Mouse (Mus musculus): Measurements from ENCODE around the gene Gtsf1. TPM values are rescaled to one million over a fixed set of nuclear protein-coding genes. Genes with fewer than 3 reads are reported as not detected.
A peak's percentile ranks its signal among the peaks of the same experiment; 100 is the strongest.

Gene Gtsf1
- total RNA-seq, 1 experiment from 2014 or later: not detected

DNA sequence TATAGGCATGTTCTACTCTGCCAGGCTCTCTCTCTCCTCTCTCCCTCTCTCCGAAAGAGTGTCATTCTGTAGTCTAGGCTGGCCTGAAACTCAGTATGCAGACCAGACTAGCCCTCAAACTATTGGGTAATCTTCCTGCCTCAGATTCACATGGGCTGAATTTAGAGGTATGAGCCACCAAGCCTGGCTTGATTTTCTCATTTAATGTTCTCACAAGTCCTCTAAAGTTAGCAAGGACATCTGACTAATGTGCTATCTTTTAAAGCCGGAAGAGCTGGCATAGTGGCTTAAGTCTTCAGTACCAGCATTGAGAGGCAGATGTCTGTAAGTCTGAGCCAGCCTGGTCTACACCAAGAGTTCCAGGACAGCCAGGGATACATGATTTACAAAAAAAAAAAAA, 48.2 kb downstream of the Gtsf1 start:
- no peak for ATAC-seq (replicated peaks; ENCODE audit: insufficient number of reproducible peaks, low FRiP score, low TSS enrichment, poor library complexity, severe bottlenecking)

DNA sequence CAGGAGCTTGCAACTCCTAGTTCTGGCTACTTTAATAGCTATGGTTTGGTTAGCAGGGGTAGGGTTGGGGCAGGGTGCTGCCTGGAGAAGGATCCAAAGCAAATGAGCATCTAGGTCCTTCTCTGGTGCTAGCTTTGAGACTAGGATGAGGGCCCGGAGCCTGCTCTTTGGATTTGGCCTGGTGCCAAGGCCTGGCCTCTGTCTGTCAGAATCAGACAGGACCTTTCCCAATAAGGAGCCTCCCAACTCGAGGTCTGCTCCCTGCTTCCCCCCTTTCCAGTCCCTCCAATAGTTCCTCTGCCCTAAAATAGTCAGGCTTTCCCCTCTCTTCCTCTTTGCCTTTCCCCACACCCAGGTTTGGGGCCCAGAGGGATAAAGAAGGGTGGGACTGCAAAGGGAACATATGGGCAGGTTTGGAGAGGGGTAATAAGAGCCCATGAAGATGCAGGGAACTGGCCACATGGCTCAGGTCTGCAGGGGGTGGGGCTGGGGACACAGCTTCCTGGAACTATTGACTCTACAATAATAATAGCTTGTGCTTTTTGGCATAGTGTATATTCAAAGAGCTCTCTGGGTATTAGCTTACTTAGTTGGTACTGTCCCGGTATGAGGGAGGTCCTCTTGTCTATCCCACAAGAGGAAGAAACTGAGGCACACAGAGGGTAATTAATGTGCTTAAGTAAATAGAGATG, 51.5 kb downstream of the Gtsf1 start:
- ATAC-seq (replicated peaks; ENCODE audit: insufficient number of reproducible peaks, low FRiP score, low TSS enrichment, poor library complexity, severe bottlenecking): no peak

DNA sequence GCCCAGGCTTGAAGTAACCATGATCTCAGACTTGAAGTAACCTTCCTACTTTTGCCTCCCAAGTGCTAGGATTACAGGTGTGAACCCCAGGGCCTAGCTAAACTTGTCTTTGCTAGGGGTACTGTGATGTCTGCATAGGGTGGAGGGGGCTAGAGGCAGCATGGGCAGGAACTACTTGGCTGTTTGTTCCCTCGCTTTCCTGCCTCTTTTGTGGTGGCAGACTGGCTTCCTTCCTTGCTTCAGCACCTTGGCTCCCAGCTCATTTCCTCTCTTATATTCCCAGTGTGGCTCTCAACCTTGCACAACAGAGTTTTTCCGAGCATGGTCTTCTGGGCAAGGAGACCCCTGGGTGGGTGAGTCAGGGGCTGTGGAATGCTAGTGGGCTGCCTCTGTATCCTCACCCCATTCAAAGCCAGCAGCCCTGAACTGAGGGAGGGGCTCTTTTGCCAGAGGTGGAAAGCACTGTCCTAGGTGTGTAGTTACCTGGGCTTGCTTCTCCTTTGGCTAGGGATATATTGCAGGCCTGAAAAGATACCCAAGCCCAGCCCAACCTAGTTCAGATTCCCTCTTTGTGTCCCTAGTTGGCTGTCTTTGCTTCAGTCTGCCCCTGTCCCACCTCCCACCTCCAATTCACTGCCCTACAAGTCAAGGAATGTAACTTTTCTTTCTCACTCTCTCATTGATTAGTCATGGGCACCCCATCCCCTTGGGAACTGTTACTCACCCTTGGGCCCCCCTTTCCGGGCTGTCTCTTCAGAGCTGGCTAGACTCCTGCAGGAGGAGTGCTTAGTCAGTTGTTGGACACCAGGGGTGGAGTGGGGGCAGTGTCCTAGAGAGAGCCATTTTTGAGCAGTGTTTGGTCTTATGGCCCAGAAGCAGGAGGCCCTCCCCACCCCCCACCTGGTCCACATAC, 52.3 kb downstream of the Gtsf1 start:
- ATAC-seq (replicated peaks; ENCODE audit: insufficient number of reproducible peaks, low FRiP score, low TSS enrichment, poor library complexity, severe bottlenecking): no peak

DNA sequence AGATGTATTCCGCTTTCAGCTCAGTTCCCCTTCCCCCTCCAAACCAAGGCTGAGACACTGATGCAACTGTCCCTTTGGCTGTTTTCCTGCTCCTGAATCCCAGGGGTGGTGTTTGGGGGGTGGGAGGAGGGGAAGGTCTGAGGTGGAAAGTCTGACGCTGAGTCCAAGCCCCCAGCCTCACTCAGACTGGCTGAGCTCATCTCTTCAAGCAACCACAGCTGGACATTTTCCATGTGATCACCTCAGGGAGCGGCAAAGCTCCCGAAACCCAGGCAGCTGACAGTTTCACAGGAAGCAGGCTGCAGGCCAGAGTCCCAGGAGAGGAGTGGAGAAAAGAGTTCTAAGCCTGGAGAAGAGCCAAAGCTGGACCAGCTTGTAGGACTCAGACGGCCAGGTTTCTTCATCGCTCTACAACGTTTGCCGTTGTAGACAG, 53.4 kb downstream of the Gtsf1 start:
- no peak for ATAC-seq (replicated peaks; ENCODE audit: insufficient number of reproducible peaks, low FRiP score, low TSS enrichment, poor library complexity, severe bottlenecking)

DNA sequence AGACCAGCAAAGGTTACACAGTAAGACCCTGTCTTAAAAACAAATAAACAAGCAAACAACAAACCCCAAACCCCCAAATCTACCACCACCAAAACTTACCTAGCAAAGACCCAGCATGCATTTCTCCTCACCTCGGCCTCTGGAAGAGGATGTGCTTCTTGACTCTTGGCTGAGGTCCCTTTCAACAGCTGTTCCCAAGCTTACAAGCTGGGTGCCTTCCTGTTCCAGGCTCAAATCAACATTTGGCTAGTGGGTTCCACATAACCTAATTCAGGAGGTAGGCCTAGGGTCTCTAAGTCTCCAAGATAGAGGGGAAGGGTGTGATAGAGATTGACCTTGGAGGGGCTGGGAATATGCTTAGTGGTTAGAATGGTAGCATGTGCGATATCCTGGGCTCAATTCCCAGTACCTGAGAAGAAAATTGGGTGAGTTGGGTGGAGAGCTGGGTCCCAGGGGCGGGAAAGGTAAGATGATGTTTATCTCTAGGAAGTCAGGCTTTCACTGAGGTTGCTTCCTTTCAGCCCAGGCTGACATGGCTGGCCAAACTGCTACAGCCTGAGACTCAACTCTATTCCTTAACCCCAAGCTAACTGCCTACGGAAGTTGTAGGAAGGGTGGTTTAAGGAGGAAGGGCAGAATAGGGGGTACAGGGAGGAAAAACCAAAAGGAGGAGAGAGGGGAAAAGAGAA, 55.0 kb downstream of the Gtsf1 start:
- ATAC-seq (replicated peaks; ENCODE audit: insufficient number of reproducible peaks, low FRiP score, low TSS enrichment, poor library complexity, severe bottlenecking): no peak

DNA sequence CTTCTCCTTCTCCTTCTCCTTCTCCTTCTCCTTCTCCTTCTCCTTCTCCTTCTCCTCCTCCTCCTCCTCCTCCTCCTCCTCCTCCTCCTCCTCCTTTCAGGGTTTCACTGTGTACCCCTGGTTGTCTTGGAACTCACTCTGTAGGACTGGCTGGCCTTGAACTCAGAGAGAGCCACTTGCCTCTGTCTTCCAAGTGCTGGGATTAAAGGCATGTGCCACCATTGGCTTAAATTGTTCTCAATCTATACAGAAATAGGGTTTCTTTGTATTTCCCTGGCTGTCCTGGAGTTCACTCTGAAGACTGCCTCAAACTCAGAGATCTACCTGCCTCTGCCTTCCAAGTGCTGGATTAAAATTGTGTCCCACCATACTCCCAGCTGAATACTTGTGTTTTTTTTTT, 57.8 kb downstream of the Gtsf1 start:
- ATAC-seq (replicated peaks; ENCODE audit: insufficient number of reproducible peaks, low FRiP score, low TSS enrichment, poor library complexity, severe bottlenecking): no peak

DNA sequence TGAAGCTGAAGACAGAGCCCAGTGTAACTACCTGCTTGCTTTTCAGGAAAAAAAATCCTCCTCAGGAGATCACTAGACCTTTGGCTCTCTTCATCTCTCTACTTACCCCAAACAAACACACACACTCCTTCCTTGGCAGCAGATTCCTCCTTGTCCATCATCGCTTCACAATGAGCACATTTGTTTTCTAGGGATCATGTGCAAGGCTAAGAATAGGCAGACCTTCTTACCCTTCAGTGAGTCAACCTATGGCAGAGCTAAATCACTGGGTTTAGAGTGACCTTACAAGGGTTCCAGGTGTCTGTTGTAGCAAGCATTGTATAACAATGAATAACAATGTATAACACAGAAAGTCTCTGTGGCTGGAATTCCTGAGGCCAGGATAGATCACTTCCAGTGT, 58.5 kb downstream of the Gtsf1 start:
- no peak for ATAC-seq (replicated peaks; ENCODE audit: insufficient number of reproducible peaks, low FRiP score, low TSS enrichment, poor library complexity, severe bottlenecking)

DNA sequence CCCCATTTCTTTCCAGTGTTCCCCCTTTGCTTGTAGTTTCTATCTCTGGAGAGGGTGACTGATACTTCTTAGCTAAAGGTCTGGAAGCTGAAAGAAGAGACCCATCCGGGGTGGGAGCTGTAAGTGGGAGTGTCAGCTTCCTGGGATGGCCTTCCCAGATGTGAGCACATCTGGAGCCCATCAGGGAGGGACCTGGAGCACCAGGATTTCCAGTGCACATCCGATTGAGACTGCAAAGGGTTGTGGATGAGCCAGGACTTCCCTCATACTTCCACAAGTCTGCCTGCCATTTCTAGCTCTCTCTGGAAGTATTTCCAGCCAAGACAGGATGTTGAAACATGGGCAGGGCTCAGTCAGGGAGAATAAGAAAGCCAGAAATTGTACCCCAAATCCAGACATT, 59.1 kb downstream of the Gtsf1 start:
- no peak for ATAC-seq (replicated peaks; ENCODE audit: insufficient number of reproducible peaks, low FRiP score, low TSS enrichment, poor library complexity, severe bottlenecking)

DNA sequence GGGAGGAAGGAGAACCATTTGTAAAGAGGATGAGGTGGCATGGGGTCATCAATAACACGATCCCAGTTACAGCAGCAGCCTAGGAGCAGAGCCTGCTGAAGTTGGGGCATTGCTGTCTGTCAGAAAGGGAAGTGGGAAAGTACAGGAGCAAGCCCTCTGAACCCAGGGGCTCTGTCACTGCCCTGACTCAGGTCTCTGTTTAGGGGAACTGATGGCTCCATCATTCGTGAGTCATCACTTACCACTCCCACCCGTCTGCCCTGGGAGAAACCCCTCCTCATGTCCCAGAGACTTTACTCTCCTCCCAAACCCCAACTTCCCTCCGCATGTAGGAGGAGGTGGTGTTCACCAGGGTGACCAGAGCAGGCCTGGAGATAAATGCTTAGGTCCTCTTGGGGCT, 59.8 kb downstream of the Gtsf1 start:
- ATAC-seq (replicated peaks; ENCODE audit: insufficient number of reproducible peaks, low FRiP score, low TSS enrichment, poor library complexity, severe bottlenecking): peak; percentile 70

DNA sequence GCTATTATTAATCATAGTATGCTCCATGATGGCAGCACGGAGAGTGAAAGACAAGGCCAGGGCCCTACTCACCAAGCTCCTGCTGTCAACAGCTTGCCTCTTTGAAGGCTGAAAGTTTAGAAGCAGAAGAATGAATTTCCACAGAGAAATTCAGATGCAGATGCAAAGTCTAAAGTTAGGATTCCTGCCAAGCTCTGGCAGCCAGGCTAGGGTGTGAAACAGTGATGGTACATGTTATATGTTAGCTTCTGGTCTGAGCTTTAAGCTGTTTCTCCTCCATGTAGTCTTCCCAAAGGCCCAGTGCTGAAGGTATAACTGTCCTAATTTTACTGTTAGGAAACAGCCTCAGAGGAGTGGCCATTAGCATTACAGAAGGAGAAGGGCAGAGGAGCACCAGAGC, 61.1 kb downstream of the Gtsf1 start:
- no peak for ATAC-seq (replicated peaks; ENCODE audit: insufficient number of reproducible peaks, low FRiP score, low TSS enrichment, poor library complexity, severe bottlenecking)

DNA sequence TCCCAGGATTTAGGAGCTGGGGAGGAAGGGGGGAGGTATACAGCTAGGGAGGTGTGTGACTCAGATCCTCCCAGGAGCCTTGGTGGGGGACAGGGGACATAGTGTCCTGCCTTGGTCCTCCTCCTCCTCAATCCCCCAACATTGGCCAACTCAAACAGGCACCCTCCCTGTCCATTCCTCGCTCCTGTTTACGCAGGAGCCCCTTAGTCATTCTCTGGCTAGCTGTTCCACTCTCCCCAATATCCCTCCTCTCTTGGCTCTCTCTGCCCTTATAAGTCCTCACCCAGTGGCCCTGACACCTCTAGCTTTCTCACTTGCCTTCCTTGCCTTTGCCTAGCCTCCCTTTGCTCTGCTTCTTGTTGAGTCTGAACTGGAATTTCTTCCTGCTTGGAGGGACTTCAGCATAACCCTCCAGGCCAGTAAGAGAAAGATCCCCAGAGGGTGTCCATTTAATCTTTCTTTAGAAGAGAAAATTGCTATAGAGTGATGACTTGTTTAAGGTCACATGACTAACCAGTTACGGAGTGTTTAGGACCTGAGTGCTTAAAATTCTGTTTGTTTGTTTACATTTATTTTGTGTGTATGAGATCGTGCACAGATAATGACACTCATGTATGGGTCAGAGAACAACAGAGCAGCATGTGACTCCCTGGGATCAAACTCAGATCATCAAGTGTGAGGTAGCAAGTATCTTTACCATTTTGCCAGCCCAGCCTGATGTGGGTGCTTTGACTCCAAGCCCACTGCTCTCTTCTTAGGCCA, 61.9 kb downstream of the Gtsf1 start:
- ATAC-seq (replicated peaks; ENCODE audit: insufficient number of reproducible peaks, low FRiP score, low TSS enrichment, poor library complexity, severe bottlenecking): no peak

DNA sequence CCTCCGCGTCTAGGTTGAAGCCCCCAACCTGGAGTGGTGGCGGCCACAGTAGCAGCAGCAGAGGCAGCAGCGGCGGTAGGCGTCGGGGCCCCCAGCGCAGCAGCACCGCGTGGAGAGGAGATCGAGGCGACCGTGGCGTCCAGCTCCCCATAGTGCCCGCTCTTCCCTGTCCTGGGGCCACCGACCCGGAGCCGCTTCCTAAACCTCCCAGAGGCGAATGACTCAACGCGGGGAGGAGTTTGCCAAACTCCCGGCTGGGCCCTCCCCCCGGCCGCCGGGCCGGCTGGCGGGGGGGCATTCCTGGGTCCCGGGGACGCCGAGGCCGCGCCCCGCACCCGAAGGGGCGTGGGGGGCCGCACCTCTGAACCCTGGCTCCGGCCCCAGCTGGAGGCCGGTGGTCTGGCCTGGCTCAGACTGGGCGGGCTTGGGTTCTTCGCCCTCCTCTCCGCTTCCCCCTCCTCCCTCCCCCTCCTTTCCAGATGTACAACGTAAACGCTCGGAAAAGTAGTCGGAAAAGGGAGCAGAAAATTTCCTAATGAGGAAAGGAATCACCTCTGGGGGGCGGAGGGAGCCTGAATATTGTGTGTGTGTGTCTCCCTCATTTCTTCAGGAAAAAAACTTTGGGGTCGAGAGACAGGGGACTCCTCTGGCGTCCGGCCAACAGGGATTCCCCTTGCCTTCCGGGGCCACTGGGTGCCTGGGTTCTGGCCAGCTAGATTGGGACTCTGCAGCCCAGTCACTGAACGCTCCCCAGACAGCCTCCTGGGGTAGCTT, 63.7 kb downstream of the Gtsf1 start, which contains the start of gene Itga5:
TSS of gene Itga5 (minus strand) at position 388 of the 774 bp plus-strand sequence.
- ATAC-seq (replicated peaks; ENCODE audit: insufficient number of reproducible peaks, low FRiP score, low TSS enrichment, poor library complexity, severe bottlenecking): no peak

DNA sequence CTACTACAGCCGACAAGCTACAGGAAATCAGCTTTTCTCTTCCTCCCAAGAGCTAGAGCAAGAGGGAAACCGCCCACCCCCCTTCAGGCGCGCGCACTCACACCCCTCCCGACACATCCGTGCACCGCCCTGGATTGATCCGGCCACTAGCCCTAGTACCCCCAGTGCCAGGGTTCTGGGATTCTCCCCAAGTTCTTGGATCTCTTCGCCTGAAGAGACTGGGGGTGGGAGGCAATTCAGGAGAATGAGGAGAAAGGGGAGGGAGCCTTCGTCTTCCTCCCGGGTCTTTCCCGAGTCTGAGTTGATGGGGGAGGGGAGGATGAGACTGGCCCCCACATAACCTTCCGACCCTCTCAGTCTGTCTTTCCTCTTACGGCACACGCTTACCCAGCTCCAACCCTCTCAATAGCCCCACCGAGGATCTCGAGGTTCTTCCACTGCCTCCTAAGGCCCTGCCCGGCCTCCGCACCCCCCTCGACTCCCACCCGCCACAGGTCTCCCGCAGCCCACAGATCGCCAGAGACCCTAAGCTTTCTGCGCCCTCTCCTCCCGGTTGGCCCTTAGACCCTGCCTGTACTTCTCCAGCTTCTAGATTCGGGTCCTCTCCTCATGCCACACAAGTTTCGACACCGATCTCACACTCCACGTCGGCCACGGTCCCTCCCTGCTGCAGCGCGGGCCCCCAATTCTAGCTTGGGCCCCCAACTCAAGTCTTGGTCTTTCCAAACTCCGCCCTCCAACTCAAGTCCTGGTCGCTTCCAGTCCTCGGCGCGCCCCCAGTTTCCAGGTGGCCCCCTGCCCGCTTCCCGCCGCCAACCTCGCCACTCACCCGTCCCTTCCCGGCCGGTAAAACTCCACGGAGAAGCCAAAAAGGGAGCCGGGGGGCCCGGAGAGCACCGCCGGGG, 64.5 kb downstream of the Gtsf1 start:
- no peak for ATAC-seq (replicated peaks; ENCODE audit: insufficient number of reproducible peaks, low FRiP score, low TSS enrichment, poor library complexity, severe bottlenecking)

DNA sequence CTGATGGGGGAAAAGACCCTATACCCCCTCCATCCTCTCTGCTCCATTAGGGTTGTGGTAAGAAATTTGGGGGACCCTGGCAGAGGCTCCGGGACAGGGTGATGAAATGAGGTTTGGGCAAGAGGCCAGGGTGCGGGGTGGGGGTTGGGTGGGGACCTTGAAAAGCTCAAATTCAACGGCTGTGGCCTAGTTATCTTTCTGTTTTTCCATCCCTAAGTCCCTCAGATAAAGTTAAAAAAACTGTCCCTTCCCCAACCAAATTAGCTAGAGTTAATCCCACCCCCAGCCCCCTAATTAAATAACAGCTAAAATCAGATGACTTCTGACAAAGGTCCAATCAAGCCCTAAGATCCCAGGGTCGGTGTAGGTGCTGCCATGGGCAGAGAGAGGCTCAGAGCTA, 65.5 kb downstream of the Gtsf1 start:
- no peak for ATAC-seq (replicated peaks; ENCODE audit: insufficient number of reproducible peaks, low FRiP score, low TSS enrichment, poor library complexity, severe bottlenecking)

DNA sequence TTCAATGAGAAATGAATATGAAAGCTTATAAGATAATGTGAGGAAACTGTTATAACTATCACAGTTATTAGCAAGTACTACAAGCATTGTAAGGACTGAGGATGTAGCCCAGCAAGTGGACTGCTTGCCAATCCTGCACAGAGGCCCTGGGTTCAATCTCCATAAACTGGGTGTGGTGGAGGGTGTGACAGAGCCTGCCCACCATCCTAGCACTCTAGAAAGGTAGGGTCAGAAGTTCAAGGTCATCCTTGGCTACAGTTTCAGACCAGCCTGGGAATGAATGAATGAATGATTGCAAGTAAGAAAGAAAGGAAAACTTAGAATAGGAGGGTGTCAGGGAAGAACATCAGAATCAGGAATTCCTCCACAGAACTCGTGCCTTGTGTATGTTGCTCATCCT, 66.5 kb downstream of the Gtsf1 start:
- ATAC-seq (replicated peaks; ENCODE audit: insufficient number of reproducible peaks, low FRiP score, low TSS enrichment, poor library complexity, severe bottlenecking): no peak

DNA sequence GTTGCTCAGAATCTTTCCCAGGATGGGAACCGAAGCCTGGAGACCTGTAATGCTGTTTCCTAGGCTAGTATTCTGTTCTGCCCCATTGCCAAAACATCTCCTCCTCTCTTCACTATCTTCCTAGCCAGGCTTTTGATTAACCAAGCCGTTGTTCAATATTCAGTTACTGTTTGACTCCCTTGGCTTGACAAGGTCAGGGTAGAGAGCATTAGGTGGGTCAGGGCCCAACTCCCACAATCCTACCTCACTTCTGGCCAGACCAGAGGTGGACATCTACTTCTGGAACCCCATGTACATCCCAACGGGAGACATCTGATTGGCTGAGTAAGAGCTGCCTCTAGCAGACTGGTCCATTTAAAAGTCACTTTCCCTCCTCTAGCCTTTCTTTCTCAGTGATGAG, 67.3 kb downstream of the Gtsf1 start:
- ATAC-seq (replicated peaks; ENCODE audit: insufficient number of reproducible peaks, low FRiP score, low TSS enrichment, poor library complexity, severe bottlenecking): no peak

DNA sequence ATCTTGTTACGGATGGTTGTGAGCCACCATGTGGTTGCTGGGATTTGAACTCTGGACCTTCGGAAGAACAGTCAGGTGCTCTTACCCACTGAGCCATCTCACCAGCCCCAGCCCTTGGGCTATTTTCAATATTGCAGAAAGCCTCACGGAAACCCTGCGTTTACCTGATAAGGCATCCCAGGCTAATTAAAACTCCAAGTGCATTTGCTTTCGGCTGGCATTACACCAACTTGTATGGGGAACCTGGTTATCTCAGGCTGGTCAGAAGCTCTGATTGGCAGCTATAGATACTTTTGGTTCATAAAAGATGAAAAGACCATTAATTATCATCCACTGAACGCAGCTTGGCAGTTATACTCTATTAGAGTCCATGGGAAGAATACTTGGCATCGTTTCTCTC, 67.9 kb downstream of the Gtsf1 start:
- ATAC-seq (replicated peaks; ENCODE audit: insufficient number of reproducible peaks, low FRiP score, low TSS enrichment, poor library complexity, severe bottlenecking): no peak

Data from monocyte, adult 5-6 weeks (primary cell).